Mouse (Mus musculus): ENCODE data around the gene Rps19bp1. TPM values are rescaled to one million over a fixed set of nuclear protein-coding genes. Genes with fewer than 3 reads are reported as not detected.

Rps19bp1 gene
- polyA plus RNA-seq, 1 experiment from 2014 or later: 54.6 TPM

GRCm38 (mm10) chr15:80215716-80216479 is 48.2 kb downstream of the Rps19bp1 start:
- H3K4me1 ChIP-seq: peaks cover 6% of the 10 kb centered on the region; the same call in 1 of the 2 replicates
- peaks cover 12% of the 10 kb centered on the region for H3K36me3 ChIP-seq
- no peaks in the 10 kb centered on the region for H3K27me3 ChIP-seq
- H3K9me3 ChIP-seq (replicated peaks): no peaks in the 10 kb centered on the region
- ATAC-seq (ENCODE audit: insufficient number of reproducible peaks, low FRiP score, low TSS enrichment, low read depth): no peak
- WGBS: 19% methylated on average over 10 of the region's 10 CpGs
- H3K4me3 ChIP-seq (replicated peaks): no peak overlapping the region
- no peak overlapping the region for H3K27ac ChIP-seq (replicated peaks)
- H3K9ac ChIP-seq: no peak overlapping the region
- no peak overlapping the region for H3K4me2 ChIP-seq (replicated peaks)

- Histone ChIP-seq H3K4me2 (replicated peaks) (no peak overlapping the region), H3K4me1 (no peaks in the 10 kb centered on the region), H3K27me3 (no peaks in the 10 kb centered on the region), H3K9me3 (replicated peaks) (no peaks in the 10 kb centered on the region), H3K27ac (replicated peaks) (no peak overlapping the region), H3K36me3 (peaks cover 12% of the 10 kb centered on the region), H3K9ac (no peak overlapping the region), H3K4me3 (replicated peaks) (no peak overlapping the region)
- ATAC-seq (ENCODE audit: insufficient number of reproducible peaks, low FRiP score, low TSS enrichment, low read depth): no peak
Measured at GRCm38 (mm10) chr15:80213688-80214087, 50.4 kb downstream of the Rps19bp1 start.

Other genes with a start within 250 kb of the Rps19bp1 start
- 5.2 and 5.7 TPM in 2 replicates for gene Pdgfb, start 249.3 kb downstream of the Rps19bp1 start, polyA plus RNA-seq (2015; fragmentation: Nextera tagmentation; extraction: Ambion mirVana)
- gene Syngr1, start 173.0 kb downstream of the Rps19bp1 start, polyA plus RNA-seq (2015; fragmentation: Nextera tagmentation; extraction: Ambion mirVana): 13.5 and 13.7 TPM in 2 replicates
- 1,004 and 1,072 TPM in 2 replicates for gene Rpl3, start 172.4 kb downstream of the Rps19bp1 start, polyA plus RNA-seq (2015; fragmentation: Nextera tagmentation; extraction: Ambion mirVana)
- gene Tab1, start 131.2 kb downstream of the Rps19bp1 start, polyA plus RNA-seq (2015; fragmentation: Nextera tagmentation; extraction: Ambion mirVana): 38.2 and 38.7 TPM in 2 replicates
- 4.6 and 5.5 TPM in 2 replicates for gene Mgat3, start 90.6 kb downstream of the Rps19bp1 start, polyA plus RNA-seq (2015; fragmentation: Nextera tagmentation; extraction: Ambion mirVana)
- gene Mief1, start 30.3 kb downstream of the Rps19bp1 start, polyA plus RNA-seq (2015; fragmentation: Nextera tagmentation; extraction: Ambion mirVana): 26.4 and 27.8 TPM in 2 replicates
- gene AC140267.1, start 28.5 kb downstream of the Rps19bp1 start, polyA plus RNA-seq (2015; fragmentation: Nextera tagmentation; extraction: Ambion mirVana): not detected in 2 replicates
- gene Atf4, start 9.1 kb downstream of the Rps19bp1 start, polyA plus RNA-seq (2015; fragmentation: Nextera tagmentation; extraction: Ambion mirVana): 141 and 145 TPM in 2 replicates
- 0.03 and 0.05 TPM in 2 replicates for gene Cacna1i, start 22.9 kb upstream of the Rps19bp1 start, polyA plus RNA-seq (2015; fragmentation: Nextera tagmentation; extraction: Ambion mirVana)